Mouse (Mus musculus) bone marrow, adult 2 months (tissue): Measurements from ENCODE around the gene Hcn1. TPM values are rescaled to one million over a fixed set of nuclear protein-coding genes. Genes with fewer than 3 reads are reported as not detected.

Experiments used
- H3K27ac ChIP-seq: fragments of 200-500 bp; 2 replicates; pipeline ENCODE4 v1.5.1; 2012; ENCODE audit warnings: low read depth, mild to moderate bottlenecking, control low read depth, inconsistent platforms, low read length; ENCODE audit not compliant: control insufficient read depth, poor library complexity, insufficient read depth
- H3K4me1 ChIP-seq: fragments of 200-500 bp; 2 replicates; pipeline ENCODE4 v1.6.1; 2011; ENCODE audit warnings: low read length; ENCODE audit not compliant: control insufficient read depth, insufficient read depth
- H3K4me3 ChIP-seq: fragments of 200-500 bp; replicated peaks from 2 replicates; pipeline ENCODE3; 2011; ENCODE audit warnings: mild to moderate bottlenecking, low read depth, low read length, control low read depth; ENCODE audit not compliant: control insufficient read depth
- CTCF ChIP-seq: fragments of 200-500 bp; IDR thresholded peaks from 2 replicates; pipeline ENCODE4 v1.5.1; 2011; ENCODE audit warnings: low read length, control low read depth; ENCODE audit not compliant: control insufficient read depth, insufficient read depth
- POLR2A ChIP-seq: fragments of 200-500 bp; IDR thresholded peaks from 2 replicates; pipeline ENCODE4 v1.6.1; 2011; ENCODE audit warnings: low read depth, mild to moderate bottlenecking, control low read depth, low read length, borderline replicate concordance; ENCODE audit not compliant: control insufficient read depth
- WGBS: fragments of 180-500 bp; shearing (Covaris S2); methylation state at CpG from one replicate; pipeline ENCODE4 v1.1.7; 2018; 5-methylcytosine and 5-hydroxymethylcytosine counted together
- polyA plus RNA-seq: library from polyadenylated mRNA; stranded (reverse); fragments of >200 nt; gene quantifications from 2 replicates; pipeline ENCODE4 v1.2.4, GENCODE M21; 2011; ENCODE audit warnings: low replicate concordance; ENCODE audit not compliant: missing spikeins, insufficient read depth, insufficient read length

Hcn1 gene
- polyA plus RNA-seq, 1 experiment: 0.10 TPM

DNA sequence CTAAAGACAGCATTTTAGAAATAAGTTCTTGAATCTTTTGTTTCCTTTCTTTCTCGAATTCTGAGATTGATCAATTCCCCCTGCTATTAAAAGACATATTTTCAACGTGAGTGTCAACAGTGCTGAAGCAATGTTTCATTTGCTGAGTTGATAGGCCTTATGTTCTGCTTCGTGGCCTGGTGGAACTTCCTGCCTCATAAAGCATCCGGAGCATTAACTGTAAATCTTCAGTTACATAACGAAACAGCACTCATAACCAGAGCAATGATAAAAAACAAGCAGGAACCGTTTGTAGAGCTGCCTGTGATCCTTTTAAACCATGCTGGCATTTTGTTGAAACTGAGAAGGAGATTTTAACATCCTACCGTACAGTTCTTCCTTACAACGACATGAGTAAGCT, 275.7 kb downstream of the Hcn1 start:
- H3K4me1 ChIP-seq: no peaks in the 10 kb centered on the region
- no peak overlapping the region for H3K4me3 ChIP-seq
- no peak overlapping the region for H3K27ac ChIP-seq
- WGBS: 3% methylated on average over 8 of the region's 8 CpGs
- TF ChIP-seq CTCF (no peak), POLR2A (no peak)

DNA sequence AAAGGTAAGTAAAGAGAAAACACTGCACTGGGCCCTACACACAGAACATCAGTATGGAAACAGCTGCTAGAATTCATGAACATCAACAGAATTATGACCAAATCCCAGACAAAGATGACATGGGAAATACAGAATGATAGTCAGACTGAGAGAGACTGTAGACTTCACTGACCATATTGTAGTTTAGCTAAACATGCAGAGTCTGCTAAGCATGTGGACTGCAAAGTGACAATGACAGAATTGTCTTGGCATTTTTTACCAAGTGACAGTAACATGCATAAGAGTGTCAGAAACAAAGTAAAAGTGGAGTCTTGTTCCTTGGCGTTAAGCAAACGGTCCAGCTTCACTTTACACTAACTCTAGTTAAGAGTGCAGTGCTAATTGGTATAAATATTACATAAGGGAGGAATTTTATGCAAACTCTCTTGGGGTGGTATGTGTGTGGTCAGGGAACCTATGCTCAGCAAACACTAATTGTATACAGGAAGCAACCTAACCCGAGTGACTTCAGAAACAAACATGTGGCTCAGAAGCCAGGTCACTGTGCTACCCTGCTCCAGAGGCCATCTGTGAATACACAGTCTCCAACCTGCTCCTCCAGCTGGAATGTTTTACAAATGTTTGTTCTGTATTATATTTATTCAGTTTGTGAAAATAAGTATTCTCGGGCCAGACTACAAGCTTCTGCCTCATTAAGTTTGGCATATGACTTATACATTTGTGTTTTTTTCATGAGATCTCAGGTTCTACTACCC, 278.5 kb downstream of the Hcn1 start:
- 61% methylated on average over 4 of the region's 4 CpGs for WGBS
- no peak overlapping the region for H3K4me3 ChIP-seq
- no peak overlapping the region for H3K27ac ChIP-seq
- H3K4me1 ChIP-seq: no peaks in the 10 kb centered on the region
- TF ChIP-seq POLR2A (no peak), CTCF (no peak)

DNA sequence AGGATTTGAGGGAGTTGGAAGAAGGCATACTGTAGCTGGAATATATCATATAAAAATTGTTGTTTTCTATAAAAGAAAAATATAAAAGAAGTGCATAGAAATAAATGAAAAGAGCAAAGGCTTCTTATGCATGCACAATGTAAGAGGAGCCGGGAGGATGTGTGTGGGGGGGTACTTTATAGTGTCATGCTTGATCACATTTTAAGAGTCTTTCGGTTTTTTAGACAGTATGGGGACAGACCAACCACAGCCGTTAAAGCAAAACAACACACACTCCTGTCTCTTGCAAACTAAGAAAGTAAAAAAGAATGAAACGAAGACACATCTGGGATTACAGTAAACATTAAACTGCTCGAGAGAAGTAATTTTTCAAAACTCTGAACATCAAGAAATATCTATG, 290.0 kb downstream of the Hcn1 start:
- 79% methylated on average over 5 of the region's 5 CpGs for WGBS
- no peaks in the 10 kb centered on the region for H3K4me1 ChIP-seq
- no peak overlapping the region for H3K4me3 ChIP-seq
- TF ChIP-seq CTCF (no peak), POLR2A (no peak)
- no peak overlapping the region for H3K27ac ChIP-seq

DNA sequence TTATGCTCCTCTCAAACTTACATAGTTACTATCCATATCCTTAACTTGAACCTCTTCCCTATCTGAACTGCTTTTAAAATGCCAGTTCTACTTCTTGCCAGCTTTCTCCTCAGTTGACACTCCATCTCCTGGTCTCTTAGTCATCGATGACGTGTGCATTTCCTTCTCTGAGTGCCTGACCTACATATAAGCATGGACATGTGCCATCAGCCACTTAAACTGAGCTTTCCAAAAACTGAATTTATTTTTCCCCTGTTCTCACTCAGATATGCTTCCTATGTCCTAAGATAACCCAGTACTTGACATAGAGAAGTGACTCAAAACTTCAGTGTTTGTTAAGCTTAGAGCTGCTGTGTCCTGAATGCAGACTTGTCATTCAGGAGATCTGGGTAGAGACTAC, 295.9 kb downstream of the Hcn1 start:
- H3K4me3 ChIP-seq: no peak overlapping the region
- WGBS: 15% methylated on average over 2 of the region's 2 CpGs
- TF ChIP-seq CTCF (no peak), POLR2A (no peak)

DNA sequence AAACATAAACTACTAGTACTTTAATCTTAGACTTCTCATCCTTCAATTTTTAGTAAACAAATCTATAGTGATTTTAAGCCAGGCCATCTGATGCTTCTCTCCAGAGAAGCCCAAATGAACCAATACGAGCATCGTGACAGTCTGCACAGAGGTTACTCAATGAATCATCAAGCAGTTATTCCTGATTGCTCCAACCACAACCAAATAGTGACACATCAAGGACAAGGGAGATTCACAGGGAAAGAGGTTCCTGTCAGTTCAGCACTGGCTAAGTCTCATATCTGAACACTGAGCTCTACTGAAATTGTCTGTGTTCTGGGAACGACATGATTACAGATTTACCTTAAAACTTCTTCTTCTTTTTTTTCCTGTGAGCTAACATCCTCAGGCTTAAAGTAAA, 305.7 kb downstream of the Hcn1 start:
- TF ChIP-seq CTCF: no peak
- TF ChIP-seq POLR2A: no peak
- 83% methylated on average over 3 of the region's 3 CpGs for WGBS
- Histone ChIP-seq H3K27ac (no peak overlapping the region), H3K4me3 (no peak overlapping the region), H3K4me1 (no peaks in the 10 kb centered on the region)

More for the DNA sequence above, 295.9 kb downstream of the Hcn1 start:
- Histone ChIP-seq H3K4me1 (no peaks in the 10 kb centered on the region), H3K27ac (no peak overlapping the region)

DNA sequence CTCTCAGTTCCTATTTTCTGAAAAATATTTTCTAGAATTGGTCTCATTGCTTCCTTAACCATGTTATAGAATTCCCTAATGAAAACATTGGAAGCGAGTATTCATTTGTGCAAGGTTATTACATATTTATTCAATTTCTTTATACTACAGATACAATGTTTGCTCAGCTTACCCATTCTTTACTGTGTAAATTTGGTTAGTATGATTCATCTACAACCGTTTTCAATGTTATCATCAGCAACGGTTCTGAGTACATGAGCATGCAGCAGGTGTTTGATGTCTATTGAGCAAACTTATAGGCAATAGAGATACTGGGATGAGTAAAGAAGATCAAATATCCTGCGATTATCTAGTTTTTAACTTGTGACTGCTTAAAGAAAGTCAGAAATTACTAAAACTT, 327.6 kb downstream of the Hcn1 start:
- WGBS: 77% methylated on average over 4 of the region's 4 CpGs
- Histone ChIP-seq H3K27ac (no peak overlapping the region), H3K4me3 (no peak overlapping the region), H3K4me1 (no peaks in the 10 kb centered on the region)
- TF ChIP-seq POLR2A (no peak), CTCF (no peak)

DNA sequence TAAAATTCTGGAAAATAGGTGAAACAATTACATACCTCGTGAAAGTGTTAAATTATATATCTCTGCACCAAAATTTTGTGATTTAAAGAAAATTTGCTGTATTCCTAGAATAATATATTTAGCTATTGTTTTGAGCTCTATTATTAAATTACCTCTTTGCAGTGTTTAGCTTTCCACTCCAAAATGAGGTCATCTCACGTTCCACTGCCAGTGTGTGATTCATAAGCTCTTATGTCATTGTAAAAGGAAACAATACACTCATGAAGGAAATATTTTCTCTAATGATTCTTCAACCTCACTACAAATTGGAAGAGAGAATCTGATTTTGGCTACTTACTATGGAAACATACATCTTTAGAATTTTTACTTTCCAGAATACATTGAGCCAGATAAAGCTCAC, 329.6 kb downstream of the Hcn1 start:
- no peak overlapping the region for H3K4me3 ChIP-seq
- no peaks in the 10 kb centered on the region for H3K4me1 ChIP-seq
- 76% methylated on average over 2 of the region's 2 CpGs for WGBS
- no peak overlapping the region for H3K27ac ChIP-seq
- TF ChIP-seq CTCF: no peak
- no peak for TF ChIP-seq POLR2A

DNA sequence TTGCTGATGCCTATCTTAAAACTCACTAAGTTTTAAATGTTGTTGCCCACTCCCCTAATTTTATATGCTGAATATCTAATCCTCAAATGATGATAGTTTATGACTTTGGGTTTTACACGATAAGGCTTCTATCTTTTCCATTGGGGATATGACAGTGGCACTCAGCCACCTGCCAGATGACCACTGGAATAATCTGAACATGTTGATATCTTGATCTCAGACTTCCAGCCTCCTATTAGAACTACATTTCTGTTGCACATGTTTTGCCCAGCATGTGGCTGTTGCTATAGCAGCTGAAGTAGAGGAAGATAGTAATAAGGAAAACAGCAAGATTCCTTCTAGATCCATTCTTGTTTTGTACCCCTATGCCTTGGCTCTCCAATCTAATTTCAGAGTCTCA, 336.6 kb downstream of the Hcn1 start:
- Histone ChIP-seq H3K4me3 (no peak overlapping the region), H3K27ac (no peak overlapping the region), H3K4me1 (no peaks in the 10 kb centered on the region)
- 74% methylated on average over 1 of the region's 1 CpGs for WGBS
- TF ChIP-seq CTCF (no peak), POLR2A (no peak)
